Mouse (Mus musculus) lung, embryonic 16.5 days (tissue): ENCODE results near the gene Ercc8. TPM values are rescaled to one million over a fixed set of nuclear protein-coding genes. Genes with fewer than 3 reads are reported as not detected.

Experiments
- ATAC-seq: fragments of 200-750 bp; cut with Nextera tagmentation; 2 replicates; pipeline ENCODE4 v1.8.0; 2017; ENCODE audit warnings: low read depth, mild to moderate bottlenecking, moderate library complexity
- H3K27ac ChIP-seq: fragments of 300-500 bp; sonication (generic); 2 replicates; pipeline ENCODE4 v1.5.1; 2014; ENCODE audit warnings: mild to moderate bottlenecking, control low read depth, low read length
- H3K27me3 ChIP-seq: fragments of 300-500 bp; sonication (generic); 2 replicates; pipeline ENCODE4 v1.6.1; 2014; ENCODE audit warnings: low read depth, low read length, mixed read lengths; ENCODE audit not compliant: control insufficient read depth, insufficient read depth
- H3K36me3 ChIP-seq: fragments of 300-500 bp; sonication (generic); 2 replicates; pipeline ENCODE4 v1.6.1; 2014; ENCODE audit warnings: low read length; ENCODE audit not compliant: control insufficient read depth, insufficient read depth
- H3K4me1 ChIP-seq: fragments of 300-500 bp; sonication (generic); replicated peaks from 2 replicates; pipeline ENCODE4 v1.6.1; 2014; ENCODE audit warnings: low read length, mixed read lengths; ENCODE audit not compliant: control insufficient read depth, insufficient read depth
- H3K4me2 ChIP-seq: fragments of 300-500 bp; sonication (generic); 2 replicates; pipeline ENCODE4 v1.6.1; 2014; ENCODE audit warnings: low read depth, low read length, control low read depth
- H3K4me3 ChIP-seq: fragments of 300-500 bp; sonication (generic); 2 replicates; pipeline ENCODE4 v1.5.1; 2014; ENCODE audit warnings: mild to moderate bottlenecking, low read length, control low read depth
- H3K9ac ChIP-seq: fragments of 300-500 bp; sonication (generic); 2 replicates; pipeline ENCODE4 v1.6.1; 2014; ENCODE audit warnings: low read length, control low read depth
- H3K9me3 ChIP-seq: fragments of 300-500 bp; sonication (generic); 2 replicates; pipeline ENCODE4 v1.6.1; 2016; ENCODE audit warnings: low read length; ENCODE audit not compliant: control insufficient read depth
- WGBS: fragments of 180-500 bp; shearing (Covaris S2); extraction: QIAGEN DNeasy Blood & Tissue Kit; methylation state at CpG from one replicate; pipeline ENCODE4 v1.1.7; 2014; 5-methylcytosine and 5-hydroxymethylcytosine counted together
- polyA plus RNA-seq: library from polyadenylated mRNA; unstranded; fragments of >200 nt; fragmentation: Nextera tagmentation; extraction: Ambion mirVana; gene quantifications from 2 replicates; pipeline ENCODE4 v1.2.1, GENCODE M21; 2015

Gene Ercc8
- polyA plus RNA-seq, 1 experiment from 2014 or later = 14.1 TPM

DNA sequence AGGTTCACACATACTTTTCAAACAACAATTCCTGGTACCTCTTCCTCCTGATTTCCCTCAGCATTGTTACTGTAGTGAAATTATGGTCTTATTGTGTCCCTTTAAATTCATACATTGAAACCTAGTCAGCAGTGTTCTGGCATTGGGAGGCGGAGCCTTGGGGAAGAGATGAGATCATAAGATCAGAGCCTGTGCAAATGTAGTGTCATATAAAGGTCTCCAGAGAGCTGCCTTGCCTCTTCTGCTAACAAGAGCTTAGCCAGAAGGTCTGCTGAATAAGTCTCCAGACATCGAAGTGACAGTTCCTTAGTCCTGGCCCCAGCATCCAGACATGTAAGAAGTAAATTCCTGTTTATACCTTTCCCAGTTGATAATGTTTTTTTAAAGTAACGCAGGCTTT lies 46.3 kb downstream of the Ercc8 start:
- H3K27ac ChIP-seq = no peak overlapping the region
- no peaks in the 10 kb centered on the region for H3K9me3 ChIP-seq
- H3K9ac ChIP-seq = no peak overlapping the region
- H3K4me3 ChIP-seq = no peak overlapping the region
- H3K36me3 ChIP-seq = no peaks in the 10 kb centered on the region
- 79% methylated on average over 3 of the region's 3 CpGs for WGBS
- no peak for ATAC-seq
- H3K4me1 ChIP-seq = no peaks in the 10 kb centered on the region
- no peaks in the 10 kb centered on the region for H3K27me3 ChIP-seq
- no peak overlapping the region for H3K4me2 ChIP-seq

DNA sequence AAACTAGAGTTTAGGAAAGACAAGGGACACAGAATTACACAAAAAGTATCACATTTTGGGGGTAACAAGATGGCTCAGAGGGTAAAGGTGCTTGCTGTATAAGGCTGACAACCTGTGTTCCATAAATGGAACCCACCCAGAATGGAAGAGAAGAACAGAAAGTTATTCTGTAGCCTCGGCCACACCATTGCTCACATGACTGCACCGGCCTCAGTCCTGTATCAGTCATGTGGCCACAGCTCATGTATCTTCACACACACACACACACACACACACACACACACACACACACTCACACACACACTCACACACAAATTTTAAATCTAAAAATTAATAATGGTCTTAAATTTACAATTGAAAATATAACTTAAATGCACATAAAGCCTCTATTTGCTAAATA lies 48.9 kb downstream of the Ercc8 start:
- Histone ChIP-seq H3K9me3 (no peaks in the 10 kb centered on the region), H3K4me2 (no peak overlapping the region), H3K27me3 (no peaks in the 10 kb centered on the region), H3K9ac (no peak overlapping the region), H3K36me3 (no peaks in the 10 kb centered on the region), H3K27ac (no peak overlapping the region), H3K4me1 (no peaks in the 10 kb centered on the region), H3K4me3 (no peak overlapping the region)
- WGBS = 63% methylated on average over 2 of the region's 2 CpGs
- no peak for ATAC-seq

DNA sequence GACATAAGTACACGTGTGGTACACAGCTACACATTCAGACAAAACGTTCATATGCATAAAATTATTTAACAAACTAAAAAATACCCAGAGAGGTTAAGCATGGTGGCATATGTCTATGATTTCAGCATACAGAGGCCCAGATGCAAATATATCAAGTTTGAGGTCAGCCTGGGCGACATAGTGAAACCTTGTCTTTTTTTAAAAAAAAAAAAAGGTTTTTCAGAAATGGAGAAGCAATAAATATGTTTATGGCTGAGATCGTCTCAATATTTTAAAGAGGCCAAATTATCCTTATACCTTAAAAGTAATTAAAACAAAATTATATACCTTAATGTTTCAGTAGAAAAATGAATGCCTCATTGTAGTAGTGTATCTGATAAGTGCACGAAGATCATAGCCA lies 49.6 kb downstream of the Ercc8 start:
- no peak for ATAC-seq
- Histone ChIP-seq H3K27ac (no peak overlapping the region), H3K4me2 (no peak overlapping the region), H3K9ac (no peak overlapping the region), H3K27me3 (no peaks in the 10 kb centered on the region), H3K36me3 (no peaks in the 10 kb centered on the region), H3K9me3 (no peaks in the 10 kb centered on the region), H3K4me1 (no peaks in the 10 kb centered on the region), H3K4me3 (no peak overlapping the region)
- WGBS = 65% methylated on average over 5 of the region's 5 CpGs

DNA sequence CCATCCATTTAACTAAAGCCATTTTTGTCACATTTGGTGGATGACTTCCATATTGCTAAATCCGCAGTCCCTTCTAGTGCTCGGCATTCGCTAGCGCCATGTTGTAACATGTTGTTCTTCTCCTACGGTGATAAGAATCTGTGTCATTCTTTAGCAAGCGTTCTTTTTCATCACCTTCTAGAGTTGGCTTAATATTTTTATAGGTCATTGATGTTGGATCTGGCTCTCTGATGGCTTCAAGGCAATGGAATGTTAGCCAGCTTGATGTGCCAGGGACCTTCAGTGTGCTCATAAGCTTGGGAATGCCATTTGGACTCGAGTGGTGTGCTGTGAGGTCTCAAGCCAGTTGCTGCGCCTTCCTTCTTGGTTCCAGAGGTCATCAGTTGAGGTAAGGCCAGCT lies 52.4 kb downstream of the Ercc8 start:
- no peak overlapping the region for H3K4me2 ChIP-seq
- no peak overlapping the region for H3K27ac ChIP-seq
- H3K27me3 ChIP-seq = peaks cover 5% of the 10 kb centered on the region
- no peak overlapping the region for H3K4me3 ChIP-seq
- ATAC-seq = no peak
- 85% methylated on average over 8 of the region's 8 CpGs for WGBS
- H3K4me1 ChIP-seq = no peaks in the 10 kb centered on the region; the same call in 1 of the 2 replicates
- no peaks in the 10 kb centered on the region for H3K36me3 ChIP-seq
- H3K9me3 ChIP-seq = no peaks in the 10 kb centered on the region
- no peak overlapping the region for H3K9ac ChIP-seq

DNA sequence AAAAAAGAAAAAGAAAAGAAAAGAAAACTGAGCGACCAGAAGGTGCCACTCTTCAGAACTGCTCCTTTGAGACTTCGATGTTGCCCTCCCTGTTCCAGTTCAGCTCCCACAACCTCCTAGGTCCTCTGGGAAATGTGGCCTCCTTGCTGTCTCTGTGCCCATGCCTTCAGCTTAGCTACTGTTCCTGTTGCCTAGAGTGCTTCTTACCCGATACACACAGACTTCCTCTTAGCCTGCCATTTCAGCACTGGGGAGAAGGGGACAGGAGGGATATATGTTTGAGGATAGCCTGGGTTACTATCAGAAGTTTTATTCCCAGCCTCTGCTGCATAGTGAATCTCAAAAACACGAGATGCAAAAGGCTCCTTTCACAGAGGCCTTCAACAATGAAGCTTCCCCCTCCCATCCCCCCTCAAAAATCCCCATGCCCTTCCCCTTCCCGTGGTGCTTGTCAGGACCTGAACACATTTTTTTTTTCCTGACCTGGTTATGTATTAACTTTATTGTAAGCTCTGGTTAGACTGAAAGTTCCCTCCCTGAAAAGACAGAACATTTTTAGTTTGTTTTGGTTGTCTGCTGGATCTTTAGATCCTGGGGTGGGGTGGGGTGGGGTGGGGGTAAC lies 54.0 kb downstream of the Ercc8 start:
- peaks cover 5% of the 10 kb centered on the region for H3K27me3 ChIP-seq
- 44% methylated on average over 5 of the region's 5 CpGs for WGBS
- H3K9ac ChIP-seq = no peak overlapping the region
- no peaks in the 10 kb centered on the region; the same call in 1 of the 2 replicates for H3K4me1 ChIP-seq
- 0 out of 2 replicates have a peak overlapping the region, but pooled peaks have one; percentile 3 for H3K27ac ChIP-seq
- no peaks in the 10 kb centered on the region for H3K9me3 ChIP-seq
- ATAC-seq = no peak
- H3K36me3 ChIP-seq = no peaks in the 10 kb centered on the region
- H3K4me2 ChIP-seq = no peak overlapping the region
- H3K4me3 ChIP-seq = no peak overlapping the region

DNA sequence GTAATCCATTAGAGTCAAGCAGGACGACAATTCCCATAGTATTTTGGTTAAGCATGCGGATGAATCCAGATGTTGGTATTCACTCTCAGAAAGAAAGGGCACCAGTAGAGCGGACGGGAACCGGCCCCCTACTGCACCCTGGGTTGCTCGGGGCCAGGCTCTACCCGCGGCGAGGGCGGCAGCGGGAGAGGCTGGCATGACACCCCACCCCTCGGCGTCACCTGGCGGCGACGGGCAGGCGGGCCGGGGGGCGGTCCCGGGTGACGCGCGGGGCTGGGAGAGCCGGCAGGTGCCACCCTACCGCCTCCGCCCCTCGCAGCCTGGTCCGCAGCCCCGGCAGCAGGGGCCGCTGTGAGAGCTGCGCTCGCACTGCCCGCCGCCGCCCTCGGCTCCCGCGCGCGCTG lies 55.6 kb downstream of the Ercc8 start, which contains the start of gene Elovl7:
Gene Elovl7, plus strand, starts transcription at position 324 of the 404 bp plus-strand sequence.
- Histone ChIP-seq H3K9me3 (no peaks in the 10 kb centered on the region), H3K36me3 (no peaks in the 10 kb centered on the region), H3K4me2 (peak within 1 kb of the TSS; percentile 97), H3K4me3 (peak within 1 kb of the TSS; percentile 71), H3K9ac (peak within 1 kb of the TSS; percentile 80), H3K27ac (no peak within 1 kb of the TSS), H3K27me3 (peaks cover 5% of the 10 kb centered on the region), H3K4me1 (no peaks in the 10 kb centered on the region; the same call in 1 of the 2 replicates)
- peak; percentile 98 for ATAC-seq
- WGBS = under 1% methylated on average over 27 of the region's 40 CpGs

DNA sequence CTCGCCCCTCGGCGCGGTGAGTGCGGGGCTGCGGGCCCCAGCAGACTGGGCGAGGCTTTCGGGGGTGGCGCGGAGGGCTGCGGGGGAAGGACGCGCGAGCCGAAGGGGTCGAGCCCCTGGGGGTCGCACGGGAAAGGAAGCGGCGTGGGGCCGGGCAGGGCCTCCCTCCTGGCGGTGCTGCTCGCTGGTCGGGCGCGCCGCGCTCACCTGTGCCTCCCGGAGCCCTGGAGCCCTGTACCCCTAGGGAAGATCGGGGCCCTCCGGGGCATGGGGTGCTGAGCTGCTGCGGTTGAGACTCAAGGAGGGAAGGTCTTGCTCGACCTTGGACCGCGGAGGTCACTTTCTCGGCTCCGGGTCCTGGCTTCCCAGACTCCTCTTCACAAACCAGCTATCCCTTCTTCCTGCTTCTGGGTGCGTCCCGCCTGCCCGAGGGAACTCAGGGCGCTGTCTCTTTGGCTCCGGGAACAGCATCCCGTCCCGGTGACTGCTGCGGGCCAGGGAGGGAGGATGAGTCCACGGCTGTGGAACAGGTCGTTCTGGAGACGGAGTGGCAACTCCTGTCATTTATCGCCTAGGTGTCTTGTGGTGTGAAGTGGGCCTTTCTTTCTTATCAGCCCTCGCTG lies 56.1 kb downstream of the Ercc8 start:
- no peak overlapping the region for H3K27ac ChIP-seq
- under 1% methylated on average over 40 of the region's 50 CpGs for WGBS
- H3K9ac ChIP-seq = peak overlapping the region; percentile 80
- peak; percentile 79 for ATAC-seq
- peak overlapping the region; percentile 71 for H3K4me3 ChIP-seq
- H3K4me1 ChIP-seq = no peaks in the 10 kb centered on the region; the same call in 1 of the 2 replicates
- H3K27me3 ChIP-seq = peaks cover 5% of the 10 kb centered on the region
- H3K36me3 ChIP-seq = no peaks in the 10 kb centered on the region
- H3K9me3 ChIP-seq = no peaks in the 10 kb centered on the region
- H3K4me2 ChIP-seq = peak overlapping the region; percentile 97

DNA sequence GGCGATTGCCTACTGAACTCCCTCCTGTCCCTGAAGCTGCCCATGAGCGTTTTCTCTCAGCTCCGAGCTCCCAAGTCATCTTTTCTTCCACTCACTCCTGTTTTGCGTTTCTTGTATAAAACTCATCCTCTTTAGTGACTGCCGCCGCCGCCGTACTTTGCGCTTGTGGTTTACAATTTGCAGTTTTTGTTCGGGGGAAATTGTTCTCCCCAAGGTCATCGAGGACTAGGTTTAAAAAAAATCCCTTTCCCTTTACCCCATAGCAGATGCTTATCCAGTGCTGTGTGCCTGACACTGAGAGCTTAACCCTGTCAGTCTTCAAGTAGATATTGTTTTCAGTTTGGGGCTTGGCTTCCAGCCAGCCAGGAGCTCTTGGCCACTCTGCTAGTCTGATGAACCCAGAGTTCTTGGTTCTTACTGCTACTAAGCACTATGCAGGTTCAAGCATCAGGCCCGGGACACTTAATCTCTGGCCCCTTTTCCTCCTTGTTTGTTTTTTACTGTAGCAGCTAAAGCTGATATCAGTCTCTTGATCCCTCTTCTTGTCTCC lies 56.8 kb downstream of the Ercc8 start:
- H3K27me3 ChIP-seq = peaks cover 5% of the 10 kb centered on the region

DNA sequence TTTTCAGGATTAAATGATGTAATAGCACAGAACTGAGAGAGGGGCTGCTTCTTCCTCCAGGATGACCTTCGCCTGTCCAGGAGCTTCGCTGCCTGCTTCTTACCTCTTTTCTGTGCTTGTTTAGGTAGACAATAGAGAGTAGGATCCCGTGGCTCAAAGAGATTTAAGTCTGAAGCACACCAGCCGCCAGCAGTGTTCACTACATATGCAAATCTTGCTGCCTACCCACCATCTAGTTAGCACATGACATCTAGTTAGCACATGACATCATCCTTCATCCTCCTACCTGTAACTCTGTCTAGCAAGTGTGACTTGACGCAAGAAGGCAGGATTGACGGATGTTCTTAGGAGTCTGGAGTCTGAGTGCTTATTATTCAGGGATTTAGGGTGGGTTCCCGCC lies 61.2 kb downstream of the Ercc8 start:
- H3K9me3 ChIP-seq = no peaks in the 10 kb centered on the region
- H3K36me3 ChIP-seq = no peaks in the 10 kb centered on the region
- H3K4me3 ChIP-seq = no peak overlapping the region
- ATAC-seq = no peak
- no peak overlapping the region for H3K4me2 ChIP-seq
- WGBS = 71% methylated on average over 7 of the region's 7 CpGs
- H3K9ac ChIP-seq = no peak overlapping the region
- no peak overlapping the region for H3K27ac ChIP-seq
- peaks cover 2% of the 10 kb centered on the region for H3K27me3 ChIP-seq
- H3K4me1 ChIP-seq = no peaks in the 10 kb centered on the region; the same call in 1 of the 2 replicates

More for the DNA sequence above, 56.8 kb downstream of the Ercc8 start:
- H3K9ac ChIP-seq = peak overlapping the region; percentile 80
- H3K4me1 ChIP-seq = no peaks in the 10 kb centered on the region; the same call in 1 of the 2 replicates
- no peaks in the 10 kb centered on the region for H3K36me3 ChIP-seq
- no peak overlapping the region for H3K27ac ChIP-seq
- peak overlapping the region; percentile 97 for H3K4me2 ChIP-seq
- WGBS = 3% methylated on average over 12 of the region's 12 CpGs
- peak overlapping the region; percentile 71 for H3K4me3 ChIP-seq
- no peaks in the 10 kb centered on the region for H3K9me3 ChIP-seq
- ATAC-seq = no peak
